Mouse (Mus musculus) lung, embryonic 15.5 days (tissue): ENCODE data around the gene Eftud2. TPM values are rescaled to one million over a fixed set of nuclear protein-coding genes. Genes with fewer than 3 reads are reported as not detected.

ENCODE experiments used
- ATAC-seq: fragments of 200-750 bp; cut with Nextera tagmentation; 2 replicates; pipeline ENCODE4 v1.8.0; 2017; ENCODE audit warnings: moderate number of reproducible peaks, borderline replicate concordance; ENCODE audit not compliant: low FRiP score, low TSS enrichment; ENCODE audit errors: extremely low read depth
- H3K27ac ChIP-seq: fragments of 300-500 bp; sonication (generic); 2 replicates; pipeline ENCODE4 v1.5.1; 2015; ENCODE audit warnings: moderate library complexity, mild to moderate bottlenecking, inconsistent platforms
- H3K27me3 ChIP-seq: fragments of 300-500 bp; sonication (generic); 2 replicates; pipeline ENCODE4 v1.6.1; 2015; ENCODE audit warnings: inconsistent platforms
- H3K36me3 ChIP-seq: fragments of 300-500 bp; sonication (generic); 2 replicates; pipeline ENCODE4 v1.6.1; 2015; ENCODE audit warnings: inconsistent platforms
- H3K4me1 ChIP-seq: fragments of 300-500 bp; sonication (generic); 2 replicates; pipeline ENCODE4 v1.6.1; 2015; ENCODE audit warnings: inconsistent platforms
- H3K4me2 ChIP-seq: fragments of 300-500 bp; sonication (generic); 2 replicates; pipeline ENCODE4 v1.6.1; 2015; ENCODE audit warnings: inconsistent platforms, mild to moderate bottlenecking, moderate library complexity
- H3K4me3 ChIP-seq: fragments of 300-500 bp; sonication (generic); 2 replicates; pipeline ENCODE4 v1.5.1; 2015; ENCODE audit warnings: mild to moderate bottlenecking, inconsistent platforms
- H3K9ac ChIP-seq: fragments of 300-500 bp; sonication (generic); 2 replicates; pipeline ENCODE4 v1.6.1; 2015; ENCODE audit warnings: inconsistent platforms
- H3K9me3 ChIP-seq: fragments of 300-500 bp; sonication (generic); 2 replicates; pipeline ENCODE4 v1.6.1; 2016; ENCODE audit warnings: inconsistent platforms
- WGBS: fragments of 180-500 bp; shearing (Covaris S2); methylation state at CpG from one replicate; pipeline ENCODE4 v1.1.7; 2015; 5-methylcytosine and 5-hydroxymethylcytosine counted together
- polyA plus RNA-seq: library from polyadenylated mRNA; unstranded; fragments of >200 nt; fragmentation: Nextera tagmentation; extraction: Ambion mirVana; gene quantifications from 2 replicates; pipeline ENCODE4 v1.2.1, GENCODE M21; 2015

Eftud2 gene
- polyA plus RNA-seq, 1 experiment from 2014 or later: 208 TPM

GRCm38 (mm10) chr11:102814881-102815280, 65.9 kb downstream of the Eftud2 start:
- no peak overlapping the region for H3K4me3 ChIP-seq
- no peaks in the 10 kb centered on the region for H3K27me3 ChIP-seq
- no peak overlapping the region for H3K9ac ChIP-seq
- no peak overlapping the region for H3K27ac ChIP-seq
- no peak overlapping the region for H3K4me2 ChIP-seq
- peaks cover 40% of the 10 kb centered on the region for H3K4me1 ChIP-seq
- H3K36me3 ChIP-seq: no peaks in the 10 kb centered on the region
- ATAC-seq: no peak
- no peaks in the 10 kb centered on the region for H3K9me3 ChIP-seq

GRCm38 (mm10) chr11:102810721-102811485, 69.9 kb downstream of the Eftud2 start:
- ATAC-seq: no peak
- Histone ChIP-seq H3K4me2 (no peak overlapping the region), H3K4me1 (peaks cover 26% of the 10 kb centered on the region), H3K27ac (no peak overlapping the region; the same call in 1 of the 2 replicates), H3K9me3 (no peaks in the 10 kb centered on the region), H3K36me3 (no peaks in the 10 kb centered on the region), H3K9ac (no peak overlapping the region), H3K27me3 (no peaks in the 10 kb centered on the region), H3K4me3 (no peak overlapping the region)
- WGBS: 53% methylated on average over 4 of the region's 4 CpGs

- Histone ChIP-seq H3K4me3 (no peak overlapping the region), H3K36me3 (peaks cover 12% of the 10 kb centered on the region; the same call in 1 of the 2 replicates), H3K27ac (no peak overlapping the region), H3K4me1 (peaks cover 17% of the 10 kb centered on the region), H3K27me3 (no peaks in the 10 kb centered on the region), H3K4me2 (no peak overlapping the region), H3K9ac (no peak overlapping the region), H3K9me3 (no peaks in the 10 kb centered on the region)
- WGBS: 52% methylated on average over 5 of the region's 5 CpGs
- ATAC-seq: no peak
Observed at GRCm38 (mm10) chr11:102808246-102808645, 72.5 kb downstream of the Eftud2 start.

GRCm38 (mm10) chr11:102803453-102803852, 77.3 kb downstream of the Eftud2 start:
- H3K4me2 ChIP-seq: no peak overlapping the region
- no peak overlapping the region for H3K27ac ChIP-seq
- WGBS: 78% methylated on average over 5 of the region's 5 CpGs
- H3K9ac ChIP-seq: no peak overlapping the region
- no peak overlapping the region for H3K4me3 ChIP-seq
- no peaks in the 10 kb centered on the region for H3K27me3 ChIP-seq
- H3K9me3 ChIP-seq: no peaks in the 10 kb centered on the region
- no peak for ATAC-seq
- H3K36me3 ChIP-seq: peaks cover 48% of the 10 kb centered on the region
- H3K4me1 ChIP-seq: no peaks in the 10 kb centered on the region

GRCm38 (mm10) chr11:102794157-102794556, 86.6 kb downstream of the Eftud2 start:
- no peak for ATAC-seq
- H3K27me3 ChIP-seq: no peaks in the 10 kb centered on the region
- 54% methylated on average over 8 of the region's 8 CpGs for WGBS
- no peak overlapping the region for H3K9ac ChIP-seq
- no peaks in the 10 kb centered on the region for H3K9me3 ChIP-seq
- no peaks in the 10 kb centered on the region for H3K4me1 ChIP-seq
- no peak overlapping the region for H3K4me3 ChIP-seq
- H3K36me3 ChIP-seq: peaks cover 15% of the 10 kb centered on the region; the same call in 1 of the 2 replicates
- no peak overlapping the region for H3K4me2 ChIP-seq
- no peak overlapping the region for H3K27ac ChIP-seq

- ATAC-seq: no peak
- Histone ChIP-seq H3K9ac (no peak overlapping the region), H3K4me2 (no peak overlapping the region), H3K27ac (no peak overlapping the region), H3K9me3 (no peaks in the 10 kb centered on the region), H3K27me3 (no peaks in the 10 kb centered on the region), H3K4me3 (no peak overlapping the region), H3K4me1 (no peaks in the 10 kb centered on the region), H3K36me3 (peaks cover 6% of the 10 kb centered on the region; the same call in 1 of the 2 replicates)
- 41% methylated on average over 14 of the region's 14 CpGs for WGBS
Observed at GRCm38 (mm10) chr11:102791682-102792445, 88.9 kb downstream of the Eftud2 start.

Other genes starting within 250 kb of the Eftud2 start
- 0.20 and 0.24 TPM in 2 replicates for gene Meioc, start 217.3 kb downstream of the Eftud2 start, polyA plus RNA-seq
- 47.6 and 49.0 TPM in 2 replicates for gene Ccdc43, start 183.2 kb downstream of the Eftud2 start, polyA plus RNA-seq
- gene Adam11, start 119.5 kb downstream of the Eftud2 start, polyA plus RNA-seq: 6.1 and 6.3 TPM in 2 replicates
- gene Gjc1, start 61.3 kb downstream of the Eftud2 start, polyA plus RNA-seq: 71.5 and 76.5 TPM in 2 replicates
- gene Higd1b, start 45.1 kb downstream of the Eftud2 start, polyA plus RNA-seq: 24.1 and 30.0 TPM in 2 replicates
- 2.7 and 3.2 TPM in 2 replicates for gene Ccdc103, start 219 bp upstream of the Eftud2 start, polyA plus RNA-seq
- not detected in 2 replicates for gene Fam187a, start 4.2 kb upstream of the Eftud2 start, polyA plus RNA-seq
- gene Gfap, start 19.9 kb upstream of the Eftud2 start, polyA plus RNA-seq: 0.25 and 0.37 TPM in 2 replicates
- gene Kif18b, start 44.1 kb upstream of the Eftud2 start, polyA plus RNA-seq: 13.8 and 15.2 TPM in 2 replicates
- gene C1ql1, start 65.7 kb upstream of the Eftud2 start, polyA plus RNA-seq: 1.4 and 1.8 TPM in 2 replicates
- 56.8 and 59.9 TPM in 2 replicates for gene Nmt1, start 147.2 kb upstream of the Eftud2 start, polyA plus RNA-seq
- gene Dcakd, start 147.3 kb upstream of the Eftud2 start, polyA plus RNA-seq: 147 and 150 TPM in 2 replicates
- gene Plcd3, start 220.7 kb upstream of the Eftud2 start, polyA plus RNA-seq: 2.5 and 3.6 TPM in 2 replicates
- gene Acbd4, start 220.7 kb upstream of the Eftud2 start, polyA plus RNA-seq: 15.7 and 18.3 TPM in 2 replicates
- gene Hexim1, start 235.2 kb upstream of the Eftud2 start, polyA plus RNA-seq: 4.4 and 4.5 TPM in 2 replicates